In the genomic region with DNA sequence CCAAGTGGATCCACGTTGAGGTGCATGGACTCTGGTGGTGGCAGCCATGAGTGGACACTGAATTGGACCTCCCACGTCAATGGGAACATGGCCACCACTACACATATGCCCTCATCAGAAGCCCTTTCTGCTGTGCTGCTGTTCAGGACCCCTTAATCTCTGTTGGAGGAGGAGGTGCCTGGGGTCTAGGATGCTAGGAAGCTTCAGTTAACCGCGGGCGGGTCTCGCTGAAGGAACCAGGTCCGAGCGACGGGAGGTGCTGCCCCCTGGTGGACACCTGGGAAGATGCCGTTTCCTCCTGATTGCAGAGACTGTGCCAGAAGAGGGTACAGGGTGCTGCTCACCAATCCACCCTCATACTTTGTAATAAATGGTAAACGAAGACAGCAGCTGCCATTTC, we compare ENCODE assay signal across 8 mouse cellular contexts. TPM values are rescaled to one million over a fixed set of nuclear protein-coding genes. Genes with fewer than 3 reads are reported as not detected.
A peak's percentile ranks its signal among the peaks of the same experiment; 100 is the strongest.
DNase-seq lines count a peak whose midpoint lies in the region; ATAC-seq and TF ChIP-seq lines count a peak whose summit lies in the region.

No protein-coding gene starts in this region.

- TF ChIP-seq CTCF in Patski (IDR thresholded peaks at IDR 0.05), result no peak
- peak; percentile 88 for TF ChIP-seq CTCF in lung, postnatal 0 days (IDR thresholded peaks at IDR 0.05)

- DNase-seq in B cell, adult 2 months, result peak; percentile 90 to 91
- DNase-seq in Patski (ENCODE audit: low read depth, low spot score), result no peak
- peak; percentile 70 to 83 for DNase-seq in cerebellum, postnatal 4 days (ENCODE audit: low spot score in 2 of 2)
- peak; percentile 40 to 62 for DNase-seq in gastrocnemius, postnatal 4 days (ENCODE audit: low spot score in 2 of 2)
- peak; percentile 57 for DNase-seq in kidney, postnatal 14 days
- DNase-seq in lung, postnatal 0 days (ENCODE audit: low spot score), result peak; percentile 47
- peak; percentile 87 for DNase-seq in retina, embryonic 14.5 days (ENCODE audit: low spot score)
- peak; percentile 95 for DNase-seq in thymus, postnatal 4 days

- no peak for TF ChIP-seq EP300 in lung, postnatal 0 days (IDR thresholded peaks at IDR 0.05)

- no peaks in the 10 kb centered on the region for H3K36me3 ChIP-seq in lung, postnatal 0 days (ENCODE audit: insufficient read depth, low read length)

- H3K4me3 ChIP-seq in lung, postnatal 0 days (ENCODE audit: low read depth, low read length), result no peak overlapping the region

- POLR2A ChIA-PET in Patski (lab: Charles Lee), result interaction anchor here (0.7 to 1.4 kb wide), 2 partner anchors 19 to 304 kb away, joined by 3 to 4 read pairs; no protein-coding TSS in a partner anchor

- no peaks in the 10 kb centered on the region for H3K4me1 ChIP-seq in lung, postnatal 0 days (ENCODE audit: insufficient read depth, low read depth, low read length)

- WGBS in lung, postnatal 0 days, result 6% methylated on average over 11 of the region's 11 CpGs

- H3K27ac ChIP-seq in lung, postnatal 0 days (ENCODE audit: low read length), result no peak overlapping the region

- no peak overlapping the region for H3K4me2 ChIP-seq in lung, postnatal 0 days (replicated peaks; ENCODE audit: low read depth, low read length)

- no peaks in the 10 kb centered on the region for H3K27me3 ChIP-seq in Patski
- no peaks in the 10 kb centered on the region for H3K27me3 ChIP-seq in lung, postnatal 0 days (replicated peaks; ENCODE audit: insufficient read depth, low read length)

- peak; percentile 13 for ATAC-seq in Patski
- ATAC-seq in lung, postnatal 0 days, result no peak

- no peaks in the 10 kb centered on the region for H3K9me3 ChIP-seq in lung, postnatal 0 days (ENCODE audit: low read length)

- H3K9ac ChIP-seq in lung, postnatal 0 days (replicated peaks; ENCODE audit: low read depth), result no peak overlapping the region

- in situ Hi-C loops in Patski (cut with MboI; ENCODE audit: low pct_unique_long_range_greater_than_20kb), result no loop called here

- CTCF ChIA-PET in Patski (lab: Charles Lee), result interaction anchor here (0.9 to 3.3 kb wide), 8 partner anchors 11 to 49 kb away, joined by 3 to 26 read pairs (median 6); a partner anchor contains a TSS

RNA-seq across cellular contexts. Expression of a gene that starts 14.6 kb away (rescaled TPM):
- 26.6 TPM for polyA plus RNA-seq in Patski (2021)
- 10 to 100 TPM; 18.1 to 21.1 TPM for total RNA-seq in gastrocnemius, postnatal 4 days (2021)
- polyA plus RNA-seq in lung, postnatal 0 days (2015; fragmentation: Nextera tagmentation; extraction: Ambion mirVana), result 15.2 and 16.4 TPM in 2 replicates

RNA-seq across cellular contexts. Expression of a gene that starts 14.8 kb away (rescaled TPM):
- polyA plus RNA-seq in Patski (2021), result not detected
- total RNA-seq in gastrocnemius, postnatal 4 days (2021), result under 1 TPM; 0.61 to 0.93 TPM
- polyA plus RNA-seq in lung, postnatal 0 days (2015; fragmentation: Nextera tagmentation; extraction: Ambion mirVana), result 2.0 and 2.6 TPM in 2 replicates

RNA-seq across cellular contexts. Expression of a gene that starts 35.8 kb away (rescaled TPM):
- not detected for polyA plus RNA-seq in Patski (2021)
- total RNA-seq in gastrocnemius, postnatal 4 days (2021), result not detected
- not detected in 2 replicates for polyA plus RNA-seq in lung, postnatal 0 days (2015; fragmentation: Nextera tagmentation; extraction: Ambion mirVana)

RNA-seq across cellular contexts. Expression of a gene that starts 51.1 kb away (rescaled TPM):
- polyA plus RNA-seq in Patski (2021), result not detected
- under 1 TPM in 1 of 2 experiments, not detected in 1; 0.31 TPM for total RNA-seq in gastrocnemius, postnatal 4 days (2021)
- polyA plus RNA-seq in lung, postnatal 0 days (2015; fragmentation: Nextera tagmentation; extraction: Ambion mirVana), result 0.27 TPM in 2 replicates
